Mouse (Mus musculus): ENCODE results near the gene Kcnh2. TPM values are rescaled to one million over a fixed set of nuclear protein-coding genes. Genes with fewer than 3 reads are reported as not detected.
"Not testable (repeated sequence)": the region's sequence is repeated elsewhere in the genome, so short reads cannot be mapped to it uniquely, and the experiment has no call there.

Kcnh2 gene
- 0.12 TPM for polyA plus RNA-seq (2021)

DNA sequence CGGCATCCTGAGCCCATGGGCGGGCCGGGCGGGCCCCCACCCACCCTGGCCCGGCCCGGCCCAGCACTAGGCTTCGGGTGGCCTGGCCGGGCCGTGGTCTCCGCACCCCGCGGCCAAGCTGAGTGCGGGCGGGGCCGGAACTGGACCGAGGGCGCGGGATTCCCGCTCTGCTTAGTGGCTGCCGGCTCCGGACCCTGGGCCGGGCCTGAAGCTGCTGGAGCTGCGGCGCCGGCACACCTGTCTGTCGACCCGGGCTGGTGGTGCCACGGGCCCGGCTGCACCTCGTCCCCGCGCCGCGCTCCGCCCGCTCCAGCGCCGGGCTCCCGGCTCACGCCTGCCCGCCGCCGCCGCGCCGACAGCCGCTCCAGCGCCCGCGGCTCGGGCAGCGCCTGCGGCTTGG is at the start of gene Kcnh2:
Gene Kcnh2 (minus strand): TSS at position 327 of the 400 bp plus-strand sequence.
- ATAC-seq = no peak
- peaks cover 43% of the 10 kb centered on the region for H3K27me3 ChIP-seq
- CTCF ChIA-PET = no interaction called here

DNA sequence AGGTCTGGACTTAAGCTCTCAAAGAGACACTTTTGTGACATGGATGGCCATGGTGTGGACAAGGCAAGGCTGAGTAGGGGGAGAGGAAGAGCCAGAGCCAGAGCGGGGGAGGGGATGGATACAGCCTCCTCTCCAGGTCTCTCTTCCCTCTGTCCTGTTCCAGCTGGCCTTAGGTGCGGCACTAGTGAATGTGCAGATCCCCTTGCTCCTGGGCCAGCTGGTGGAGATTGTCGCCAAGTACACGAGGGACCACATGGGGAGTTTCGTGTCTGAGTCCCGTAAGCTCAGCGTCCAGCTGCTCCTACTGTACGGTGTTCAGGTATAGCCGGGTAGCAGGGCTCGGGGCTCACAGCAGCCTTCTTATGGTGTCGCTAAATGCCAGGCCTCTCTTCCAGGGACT is 49.0 kb upstream of the Kcnh2 start:
- ATAC-seq = no peak
- ChIA-PET CTCF (interaction anchor here (0.7 to 9.7 kb wide), 5 partner anchors 12 to 110 kb away, joined by 3 to 222 read pairs (median 3); partner anchors contain the start of gene Asic3), POLR2A (interaction anchor here (0.6 to 1.9 kb wide), 2 partner anchors 27 to 44 kb away, joined by 3 to 5 read pairs; partner anchors contain the start of gene Fastk)
- no peak for TF ChIP-seq CTCF (IDR thresholded peaks at IDR 0.05)
- no peaks in the 10 kb centered on the region for H3K27me3 ChIP-seq
- DNase-seq (ENCODE audit: low read depth, low spot score) = no peak
- in situ Hi-C loops (cut with MboI; ENCODE audit: low pct_unique_long_range_greater_than_20kb) = no loop called here

More for the DNA sequence above, at the start of gene Kcnh2:
- in situ Hi-C loops (cut with MboI; ENCODE audit: low pct_unique_long_range_greater_than_20kb) = no loop called here
- TF ChIP-seq CTCF (IDR thresholded peaks at IDR 0.05) = no peak
- POLR2A ChIA-PET = no interaction called here
- no peak for DNase-seq (ENCODE audit: low read depth, low spot score)

DNA sequence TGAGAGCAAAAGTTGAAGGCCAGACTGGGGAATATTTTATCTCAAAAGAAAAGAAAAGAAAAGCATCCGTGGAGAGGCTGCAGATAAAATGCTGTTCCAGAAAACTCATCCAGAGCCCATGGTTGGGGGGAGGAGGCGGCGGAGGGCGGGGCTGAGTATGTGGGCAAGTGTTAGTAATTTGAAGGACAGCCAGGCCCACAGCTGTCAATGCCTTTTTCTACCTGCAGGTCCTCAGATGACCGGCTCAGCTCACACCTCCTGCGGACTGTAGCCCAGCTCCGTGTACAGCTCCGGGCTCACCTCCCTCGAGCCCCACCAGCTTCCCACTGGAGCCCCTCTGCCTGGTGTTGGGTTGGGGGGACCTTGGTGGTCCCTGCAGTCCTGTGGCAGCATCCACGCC is 48.3 kb upstream of the Kcnh2 start:
- no peak for DNase-seq (ENCODE audit: low read depth, low spot score)
- ChIA-PET CTCF (interaction anchor here (1.2 to 9.7 kb wide), 5 partner anchors 12 to 111 kb away, joined by 3 to 222 read pairs (median 3); partner anchors contain the start of gene Asic3), POLR2A (no interaction called here)
- in situ Hi-C loops (cut with MboI; ENCODE audit: low pct_unique_long_range_greater_than_20kb) = loop anchor here (5.0 kb wide), 2 partner anchors 38 to 73 kb away; no protein-coding TSS in a partner anchor
- no peak for ATAC-seq
- H3K27me3 ChIP-seq = no peaks in the 10 kb centered on the region
- no peak for TF ChIP-seq CTCF (IDR thresholded peaks at IDR 0.05)

GRCm38 (mm10) chr5:24396254-24396653 is 44.9 kb upstream of the Kcnh2 start:
- in situ Hi-C loops (cut with MboI; ENCODE audit: low pct_unique_long_range_greater_than_20kb) = loop anchor here (5.0 kb wide), 2 partner anchors 41 to 76 kb away; no protein-coding TSS in a partner anchor
- H3K27me3 ChIP-seq; ATAC-seq; DNase-seq (ENCODE audit: low read depth, low spot score): not testable (repeated sequence)
- ChIA-PET POLR2A (interaction anchor here (1.5 to 1.8 kb wide), 2 partner anchors 78 to 80 kb away, joined by 4 to 7 read pairs; no protein-coding TSS in a partner anchor), CTCF (interaction anchor here (1.4 to 9.7 kb wide), 5 partner anchors 12 to 74 kb away, joined by 5 to 222 read pairs (median 55); partner anchors contain the start of genes Asic3, Cdk5 and Slc4a2)

GRCm38 (mm10) chr5:24394165-24394894 is 42.9 kb upstream of the Kcnh2 start:
- H3K27me3 ChIP-seq = no peaks in the 10 kb centered on the region
- ATAC-seq (peak; percentile 90), DNase-seq (ENCODE audit: low read depth, low spot score) (peak; percentile 98)
- in situ Hi-C loops (cut with MboI; ENCODE audit: low pct_unique_long_range_greater_than_20kb) = no loop called here
- no peak for TF ChIP-seq CTCF (IDR thresholded peaks at IDR 0.05)
- ChIA-PET CTCF (interaction anchor here (0.7 to 9.7 kb wide), 27 partner anchors 10 to 136 kb away, joined by 3 to 222 read pairs (median 5); partner anchors contain the start of genes Agap3, Asic3, Cdk5 and Fastk), POLR2A (interaction anchor here (0.6 to 2.9 kb wide), 14 partner anchors 10 to 91 kb away, joined by 3 to 13 read pairs (median 4); partner anchors contain the start of genes Agap3 and Fastk)

DNA sequence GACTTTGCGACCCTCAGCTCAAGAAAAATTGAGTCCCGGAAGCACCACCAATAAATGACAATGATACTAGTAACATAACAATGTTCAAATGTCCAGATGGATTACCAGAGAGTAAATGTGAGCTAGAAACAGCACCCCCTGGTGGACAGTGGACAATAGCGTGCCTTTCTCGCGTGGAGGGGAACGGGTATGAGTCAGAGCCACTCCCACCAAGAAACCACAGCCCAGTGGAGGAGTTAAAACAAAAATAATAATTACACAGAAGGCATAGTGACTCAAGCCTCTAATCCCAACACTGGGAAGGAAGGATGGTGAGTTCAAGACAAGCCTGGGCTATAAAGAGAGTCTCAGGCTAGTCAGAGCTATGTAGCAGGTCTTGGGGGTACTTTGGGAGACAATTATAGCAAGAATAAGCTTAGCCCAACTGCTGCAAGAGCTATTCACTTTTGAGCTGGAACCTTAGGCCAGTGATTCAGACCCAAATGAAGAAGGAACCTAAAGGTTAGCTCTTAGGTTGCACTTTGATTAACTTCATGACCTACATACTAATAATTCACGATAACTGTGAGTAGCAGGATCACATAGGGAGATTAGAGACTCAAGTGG is 42.1 kb upstream of the Kcnh2 start, which contains the start of gene Abcb8:
Gene Abcb8 (plus strand): TSS at position 272 of the 606 bp plus-strand sequence.
- ChIA-PET POLR2A (interaction anchor here (0.7 to 2.9 kb wide), 7 partner anchors 10 to 92 kb away, joined by 3 to 11 read pairs (median 5); partner anchors contain the start of gene Fastk), CTCF (interaction anchor here (0.7 to 9.7 kb wide), 19 partner anchors 9 to 135 kb away, joined by 3 to 222 read pairs (median 8); partner anchors contain the start of genes Agap3, Asic3, Cdk5 and Slc4a2)
- no peaks in the 10 kb centered on the region for H3K27me3 ChIP-seq
- no peak for TF ChIP-seq CTCF (IDR thresholded peaks at IDR 0.05)
- DNase-seq (ENCODE audit: low read depth, low spot score) (peak; percentile 90), ATAC-seq (no peak)
- in situ Hi-C loops (cut with MboI; ENCODE audit: low pct_unique_long_range_greater_than_20kb) = no loop called here

DNA sequence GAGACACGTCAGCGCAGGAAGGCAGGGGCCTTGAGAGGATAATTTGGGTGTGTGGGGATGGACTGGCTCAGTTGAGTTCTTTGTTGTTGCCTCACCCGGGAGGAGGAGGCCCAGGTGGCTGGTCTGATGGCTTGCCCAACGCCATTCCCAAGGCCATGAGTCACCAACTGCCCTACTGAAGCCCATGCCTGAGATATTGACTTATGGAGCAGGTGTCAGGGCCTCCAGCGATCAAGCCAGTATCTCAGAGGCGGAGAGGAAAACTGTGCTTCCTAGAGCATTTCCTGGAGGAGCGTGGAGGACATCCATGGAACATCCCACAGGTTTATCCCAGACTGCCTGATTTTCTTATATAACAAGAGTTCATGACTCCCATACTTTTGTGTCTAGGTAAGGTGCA is 41.3 kb upstream of the Kcnh2 start:
- POLR2A ChIA-PET = interaction anchor here (0.6 to 2.9 kb wide), 3 partner anchors 11 to 131 kb away, joined by 6 to 11 read pairs (median 9); no protein-coding TSS in a partner anchor
- TF ChIP-seq CTCF (IDR thresholded peaks at IDR 0.05) = no peak
- in situ Hi-C loops (cut with MboI; ENCODE audit: low pct_unique_long_range_greater_than_20kb) = no loop called here

GRCm38 (mm10) chr5:24391864-24392263 is 40.5 kb upstream of the Kcnh2 start, which contains the start of gene Atg9b:
Gene Atg9b (minus strand): TSS chr5:24392143.
- in situ Hi-C loops (cut with MboI; ENCODE audit: low pct_unique_long_range_greater_than_20kb) = no loop called here
- ChIA-PET CTCF (interaction anchor here (1.0 to 9.7 kb wide), 6 partner anchors 8 to 125 kb away, joined by 4 to 222 read pairs (median 8); partner anchors contain the start of gene Asic3), POLR2A (no interaction called here)

More for the DNA sequence above, 41.3 kb upstream of the Kcnh2 start:
- ATAC-seq (no peak), DNase-seq (ENCODE audit: low read depth, low spot score) (no peak)
- CTCF ChIA-PET = interaction anchor here (1.0 to 9.7 kb wide), 13 partner anchors 8 to 126 kb away, joined by 3 to 222 read pairs (median 7); partner anchors contain the start of genes Asic3, Cdk5 and Slc4a2
- no peaks in the 10 kb centered on the region for H3K27me3 ChIP-seq

GRCm38 (mm10) chr5:24389658-24390020 is 38.2 kb upstream of the Kcnh2 start:
- ATAC-seq (no peak), DNase-seq (ENCODE audit: low read depth, low spot score) (no peak)
- in situ Hi-C loops (cut with MboI; ENCODE audit: low pct_unique_long_range_greater_than_20kb) = no loop called here
- CTCF ChIA-PET = interaction anchor here (1.0 kb wide), 1 partner anchor 34 kb away, joined by 3 read pairs; the partner anchor contains the start of genes Cdk5 and Slc4a2
- POLR2A ChIA-PET = no interaction called here
- TF ChIP-seq CTCF (IDR thresholded peaks at IDR 0.05) = no peak
- no peaks in the 10 kb centered on the region for H3K27me3 ChIP-seq

More at GRCm38 (mm10) chr5:24391864-24392263, 40.5 kb upstream of the Kcnh2 start, which contains the start of gene Atg9b:
- no peak for ATAC-seq
- no peak for TF ChIP-seq CTCF (IDR thresholded peaks at IDR 0.05)
- no peak for DNase-seq (ENCODE audit: low read depth, low spot score)
- H3K27me3 ChIP-seq = no peaks in the 10 kb centered on the region

Measured in Patski (cell line).